Mouse (Mus musculus) layer of hippocampus, postnatal 10 days (tissue): ENCODE measurements at regions not wholly inside any gene's neighbourhood (a gene's known extent, or its start where the extent isn't known, plus 50 kb on each side); places are given as distances from the start of the nearest gene placed in this dataset.

Source experiments
- DNase-seq, 2 experiments: peaks; one replicate each; pipeline ENCODE4 v3.0.0; 2021; ENCODE audit warnings: low spot score in 2 of 2

GRCm38 (mm10) chr13:83110610-83111009, 393.2 kb upstream of the Mef2c start:
- DNase-seq, result no peak

- DNase-seq, result no peak
These were observed 392.3 kb upstream of the Mef2c start for GRCm38 (mm10) chr13:83111503-83111902.

- DNase-seq, result no peak
These were observed 391.5 kb upstream of the Mef2c start for GRCm38 (mm10) chr13:83112323-83112722.

- DNase-seq, result no peak
These were observed 391.1 kb upstream of the Mef2c start for GRCm38 (mm10) chr13:83112741-83113140.

- no peak for DNase-seq
These were observed 390.0 kb upstream of the Mef2c start for GRCm38 (mm10) chr13:83113808-83114207.

GRCm38 (mm10) chr13:83114401-83114800, 389.4 kb upstream of the Mef2c start:
- no peak for DNase-seq

GRCm38 (mm10) chr13:83115691-83116090, 388.1 kb upstream of the Mef2c start:
- no peak for DNase-seq

GRCm38 (mm10) chr13:83120343-83120742, 383.5 kb upstream of the Mef2c start:
- DNase-seq, result no peak

GRCm38 (mm10) chr13:83123596-83123995, 380.2 kb upstream of the Mef2c start:
- DNase-seq, result no peak

- no peak for DNase-seq
These were observed 379.2 kb upstream of the Mef2c start for GRCm38 (mm10) chr13:83124651-83125050.

GRCm38 (mm10) chr13:83126438-83126837, 377.4 kb upstream of the Mef2c start:
- DNase-seq, result no peak

GRCm38 (mm10) chr13:83131129-83131981, 372.5 kb upstream of the Mef2c start:
- no peak for DNase-seq

GRCm38 (mm10) chr13:83131982-83132354, 371.9 kb upstream of the Mef2c start:
- DNase-seq, result no peak

GRCm38 (mm10) chr13:83132671-83133638, 370.9 kb upstream of the Mef2c start:
- no peak for DNase-seq

GRCm38 (mm10) chr13:83143316-83143715, 360.5 kb upstream of the Mef2c start:
- DNase-seq, result no peak

GRCm38 (mm10) chr13:83154626-83155124, 349.2 kb upstream of the Mef2c start:
- no peak for DNase-seq

- no peak for DNase-seq
These were observed 343.9 kb upstream of the Mef2c start for GRCm38 (mm10) chr13:83159969-83160368.

GRCm38 (mm10) chr13:83162761-83163160, 341.1 kb upstream of the Mef2c start:
- DNase-seq, result no peak

GRCm38 (mm10) chr13:83175086-83175485, 328.7 kb upstream of the Mef2c start:
- DNase-seq, result no peak

GRCm38 (mm10) chr13:83201931-83202671, 301.7 kb upstream of the Mef2c start:
- DNase-seq, result no peak

- DNase-seq, result no peak
These were observed 297.2 kb upstream of the Mef2c start for GRCm38 (mm10) chr13:83206622-83207021.
